Mouse (Mus musculus): Measurements from ENCODE around the gene Fam129b. TPM values are rescaled to one million over a fixed set of nuclear protein-coding genes. Genes with fewer than 3 reads are reported as not detected.
A peak's percentile ranks its signal among the peaks of the same experiment; 100 is the strongest.
"Not testable (repeated sequence)": the region's sequence is repeated elsewhere in the genome, so short reads cannot be mapped to it uniquely, and the experiment has no call there.

The Fam129b gene
- 3.3 and 3.5 TPM in 2 replicates for total RNA-seq (2015)
- total RNA-seq (2017) = 6.5 and 6.8 TPM in 2 replicates

DNA sequence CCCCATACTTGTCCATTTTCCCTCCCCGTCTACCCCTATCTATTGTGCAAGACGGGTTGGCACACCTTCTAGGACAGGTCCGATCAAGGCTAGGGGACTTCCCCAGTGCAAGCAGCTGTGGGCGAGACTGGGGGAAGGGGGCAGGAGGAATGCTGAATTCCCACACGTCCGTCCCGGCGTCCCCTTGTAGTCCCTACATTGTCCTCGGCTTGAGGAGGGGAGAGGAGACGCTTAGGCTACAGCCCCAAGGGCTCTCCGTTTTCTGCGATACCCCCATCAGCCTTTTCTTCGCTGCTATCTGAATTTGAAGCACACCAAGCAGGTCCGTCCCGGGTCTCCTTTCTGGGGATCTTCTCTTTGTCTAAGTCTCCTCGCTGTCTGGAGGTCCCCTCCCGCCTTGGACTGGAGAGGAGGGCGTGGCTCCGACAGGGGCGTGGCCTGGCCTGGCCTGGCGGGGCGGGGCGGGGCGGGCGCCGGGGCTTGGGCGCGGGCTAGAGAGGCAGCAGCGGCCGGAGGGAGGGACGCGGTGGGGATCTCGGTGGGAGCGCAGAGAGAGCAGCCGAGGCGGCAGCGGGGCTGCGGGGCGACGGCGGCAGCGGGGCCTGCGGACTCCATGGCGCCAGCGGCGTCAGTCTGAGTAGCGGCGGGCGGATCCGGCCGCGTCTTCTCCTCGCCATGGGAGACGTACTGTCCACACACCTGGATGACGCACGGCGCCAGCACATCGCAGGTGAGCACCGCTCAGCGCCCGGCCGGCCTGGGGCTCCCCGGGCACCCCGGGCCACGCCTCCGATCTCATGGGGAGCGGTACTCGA is at the start of gene Fam129b:
Gene Fam129b (plus strand): TSS at position 440 of the 815 bp plus-strand sequence.
- ATAC-seq (replicated peaks; ENCODE audit: poor library complexity) = peak; percentile 77

- peak; percentile 83 for ATAC-seq (replicated peaks; ENCODE audit: poor library complexity)
Measured at GRCm38 (mm10) chr2:32828979-32829676, 46.8 kb upstream of the Fam129b start.

- ATAC-seq (replicated peaks; ENCODE audit: poor library complexity) = no peak
Measured at GRCm38 (mm10) chr2:32834496-32834895, 41.4 kb upstream of the Fam129b start.

DNA sequence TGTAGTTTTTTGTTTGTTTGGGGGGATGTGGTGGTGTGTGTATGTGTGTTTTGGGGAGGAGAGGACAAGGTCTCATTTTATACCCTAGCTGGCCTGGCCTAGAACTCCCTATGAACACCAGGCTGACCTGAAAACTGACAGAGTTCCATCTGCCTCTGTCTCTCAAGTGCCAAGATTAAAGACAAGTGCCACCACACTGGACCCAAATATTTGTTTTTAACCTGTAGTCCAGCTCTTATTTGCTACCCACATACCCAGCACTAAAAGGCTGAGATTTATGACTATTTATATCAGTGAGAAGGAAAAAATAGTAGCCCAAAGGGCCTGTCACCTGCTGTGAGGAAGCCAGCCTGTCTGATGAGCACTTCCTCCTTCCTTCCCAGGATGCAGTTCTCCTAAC is 40.3 kb upstream of the Fam129b start:
- ATAC-seq (replicated peaks; ENCODE audit: poor library complexity) = no peak

DNA sequence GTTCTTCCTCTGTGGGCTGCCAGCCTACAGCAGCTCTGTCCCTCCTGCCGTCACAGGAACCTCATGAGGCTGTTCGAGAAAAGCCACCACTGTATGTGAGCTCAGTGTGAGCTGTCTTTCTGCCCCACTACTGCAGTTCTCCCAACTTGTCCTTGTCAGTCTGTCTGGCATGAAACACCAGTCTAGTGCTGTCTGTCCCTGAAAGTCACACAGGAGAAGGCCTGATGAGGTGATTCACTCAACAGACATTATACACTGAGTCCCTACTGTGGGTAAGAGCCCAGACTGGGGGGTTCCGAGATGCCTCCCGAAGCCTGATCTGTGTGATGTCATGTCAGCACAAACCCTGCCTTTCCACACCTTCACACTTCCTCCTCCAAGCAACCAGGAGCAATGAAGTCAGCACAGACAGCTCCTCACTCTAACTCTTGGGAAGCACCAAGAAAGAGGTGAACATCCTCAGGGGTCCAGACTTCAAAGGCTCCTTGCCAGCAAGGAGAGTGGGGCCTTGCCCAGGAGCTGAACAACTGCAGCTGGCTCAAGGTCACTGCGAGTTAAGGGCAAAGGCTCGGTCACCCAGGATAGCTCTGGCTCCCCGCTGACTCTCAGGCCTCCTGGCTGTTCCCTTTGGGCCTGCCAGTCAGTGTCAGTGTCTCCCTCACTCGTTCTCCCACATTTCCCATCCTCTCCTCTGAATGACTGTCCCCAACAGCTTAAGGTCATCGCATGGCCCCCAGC is 37.6 kb upstream of the Fam129b start:
- ATAC-seq (replicated peaks; ENCODE audit: poor library complexity) = no peak

DNA sequence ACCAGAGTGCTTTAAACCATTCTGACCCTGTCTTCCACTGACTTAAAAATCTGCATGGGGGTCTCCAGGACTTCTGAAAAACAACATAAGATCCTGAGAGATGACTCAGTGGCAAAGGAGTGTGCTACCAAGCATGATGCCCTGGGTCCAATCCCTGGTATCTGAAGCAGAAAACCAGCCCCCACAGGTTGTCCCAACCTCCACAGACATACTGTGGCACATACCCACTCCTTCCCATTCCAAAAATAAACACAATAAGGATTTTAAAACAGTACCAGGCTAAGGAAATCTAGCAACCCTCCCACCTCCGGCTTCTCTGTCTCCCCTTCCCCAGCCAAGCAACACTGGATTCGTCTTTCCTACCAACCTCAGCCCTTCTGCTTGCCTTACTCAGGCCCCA is 36.7 kb upstream of the Fam129b start:
- ATAC-seq (replicated peaks; ENCODE audit: poor library complexity) = no peak

DNA sequence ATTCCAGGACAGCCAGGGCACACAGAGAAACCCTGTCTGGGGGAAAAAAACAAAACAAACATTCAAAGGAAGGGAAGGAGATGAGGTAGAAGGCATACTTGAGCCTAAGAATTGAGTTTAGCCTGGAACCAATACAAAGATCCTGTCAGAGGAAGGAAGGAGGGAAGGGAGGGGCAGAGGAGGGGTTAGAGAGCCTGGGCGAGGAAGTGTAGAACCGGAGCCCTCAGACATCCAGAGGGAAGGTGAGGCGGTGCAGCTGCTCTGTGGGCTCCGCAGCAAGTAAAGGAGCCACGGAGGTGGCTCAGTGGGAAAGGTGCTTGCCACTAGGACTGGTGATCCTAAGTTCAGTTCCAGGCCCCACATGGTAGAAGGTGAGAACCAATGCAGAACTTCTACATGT is 34.8 kb upstream of the Fam129b start:
- no peak for ATAC-seq (replicated peaks; ENCODE audit: poor library complexity)

- ATAC-seq (replicated peaks; ENCODE audit: poor library complexity) = no peak
Measured at GRCm38 (mm10) chr2:32842558-32842957, 33.4 kb upstream of the Fam129b start.

- ATAC-seq (replicated peaks; ENCODE audit: poor library complexity) = no peak
Measured at GRCm38 (mm10) chr2:32845572-32846100, 30.3 kb upstream of the Fam129b start.

- ATAC-seq (replicated peaks; ENCODE audit: poor library complexity) = peak; percentile 37
Measured at GRCm38 (mm10) chr2:32846101-32846804, 29.7 kb upstream of the Fam129b start.

DNA sequence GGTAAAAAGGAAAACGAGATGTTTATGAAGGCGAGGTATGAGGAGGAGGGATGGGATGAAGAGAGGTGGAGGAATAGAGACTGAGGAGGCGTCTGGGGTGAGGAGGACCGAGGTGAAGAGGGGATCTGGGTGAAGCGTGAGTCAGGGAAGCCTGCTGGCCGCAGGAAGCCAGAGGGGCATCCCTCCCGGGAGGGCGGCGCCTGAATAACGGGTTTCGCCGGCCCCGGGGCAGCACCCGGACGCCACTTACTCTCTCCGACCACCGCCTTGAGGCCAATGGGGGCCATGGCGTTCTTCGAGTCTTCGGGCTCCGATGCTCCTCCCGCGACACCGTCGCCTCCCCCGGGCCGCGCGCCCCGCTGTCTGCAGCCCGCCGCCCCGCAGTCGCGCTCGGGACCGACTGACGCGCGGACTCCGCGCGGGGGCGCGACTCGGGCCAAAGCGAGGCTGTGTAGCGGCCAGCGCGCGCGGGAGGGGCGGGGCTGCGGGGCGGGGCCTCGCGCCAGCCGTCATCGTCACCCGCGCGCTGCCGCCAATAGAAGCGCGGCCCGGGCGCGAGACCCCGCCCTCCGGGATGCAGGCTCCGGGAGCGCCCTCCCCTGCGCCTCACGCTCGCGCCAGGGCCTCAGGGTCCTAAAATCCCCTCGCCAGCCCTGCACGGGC is 29.0 kb upstream of the Fam129b start, which contains the start of gene Stxbp1:
Gene Stxbp1 (minus strand): TSS at position 441 of the 663 bp plus-strand sequence.
- ATAC-seq (replicated peaks; ENCODE audit: poor library complexity) = peak; percentile 89

- ATAC-seq (replicated peaks; ENCODE audit: poor library complexity) = peak; percentile 33
Measured at GRCm38 (mm10) chr2:32847468-32847821, 28.5 kb upstream of the Fam129b start.

DNA sequence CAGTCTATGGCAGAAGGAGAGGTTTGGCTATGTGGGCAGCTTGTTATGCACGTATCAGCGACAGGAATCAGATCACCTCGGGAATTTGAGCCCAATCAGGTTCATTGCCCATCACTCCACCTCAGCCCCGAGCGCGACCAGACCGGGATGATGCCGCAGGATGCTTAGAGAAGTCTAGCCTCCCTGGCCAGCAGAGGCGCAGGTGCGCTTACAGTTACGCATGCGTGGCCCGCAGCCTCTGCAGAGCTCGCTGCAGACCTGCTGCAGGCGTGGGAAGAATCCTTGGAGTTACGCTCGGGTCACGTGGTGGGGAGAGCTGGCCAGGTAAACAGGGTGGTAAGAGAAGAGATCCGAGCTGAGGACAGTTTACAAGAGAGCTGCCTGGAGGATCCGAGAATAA is 23.8 kb upstream of the Fam129b start:
- ATAC-seq (replicated peaks; ENCODE audit: poor library complexity) = peak; percentile 65

DNA sequence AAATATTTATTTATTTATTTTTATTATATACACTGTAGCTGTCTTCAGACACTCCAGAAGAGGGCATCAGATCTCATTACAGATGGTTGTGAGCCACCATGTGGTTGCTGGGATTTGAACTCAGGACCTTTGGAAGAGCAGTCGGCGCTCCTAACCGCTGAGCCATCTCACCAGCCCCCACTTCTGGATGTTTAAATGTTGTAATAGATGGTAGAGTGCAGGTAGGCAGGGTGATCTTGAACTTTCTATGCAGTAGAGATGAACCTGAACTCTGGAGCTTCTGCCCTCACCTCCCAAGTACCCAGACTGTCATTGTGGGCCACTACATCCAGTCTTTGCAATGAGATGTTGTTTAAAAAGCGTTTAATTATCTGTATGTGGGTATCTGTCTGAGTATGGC is 22.2 kb upstream of the Fam129b start:
- not testable (repeated sequence) for ATAC-seq (replicated peaks; ENCODE audit: poor library complexity)

- ATAC-seq (replicated peaks; ENCODE audit: poor library complexity) = peak; percentile 78
Measured at GRCm38 (mm10) chr2:32854206-32854605, 21.7 kb upstream of the Fam129b start.

GRCm38 (mm10) chr2:32855046-32855785 is 20.7 kb upstream of the Fam129b start:
- ATAC-seq (replicated peaks; ENCODE audit: poor library complexity) = no peak

DNA sequence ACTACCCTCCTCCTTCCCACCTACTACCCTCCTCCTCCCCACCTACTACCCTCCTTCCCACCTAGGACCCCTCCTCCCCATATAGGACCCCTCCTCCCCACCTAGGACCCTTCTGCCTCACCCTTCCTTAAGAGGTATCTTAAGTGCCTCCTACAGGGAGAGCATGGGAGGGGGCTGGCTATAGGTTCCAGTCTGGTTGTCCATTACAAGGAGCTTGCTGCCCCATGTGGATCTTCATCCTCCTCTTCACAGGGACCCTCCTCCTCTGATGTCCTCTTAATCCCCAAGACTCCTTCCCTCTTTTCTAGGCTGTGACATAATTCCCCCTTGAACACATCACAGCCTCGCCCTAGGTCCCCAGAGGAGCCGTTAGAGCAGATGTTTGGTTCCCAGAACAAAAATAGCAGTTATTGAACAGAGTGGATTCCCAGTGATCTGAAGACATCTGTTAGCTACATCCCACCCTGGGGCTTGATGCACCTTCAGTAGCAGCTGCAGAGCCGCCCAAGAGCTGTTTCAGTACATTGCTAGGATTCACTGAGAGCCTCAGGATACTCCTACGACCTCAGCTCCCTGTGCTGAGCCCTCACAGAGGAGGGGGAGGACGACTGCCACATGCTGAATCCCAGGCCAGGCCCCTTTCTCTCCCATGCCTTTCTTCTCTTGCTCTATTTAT is 20.0 kb upstream of the Fam129b start:
- ATAC-seq (replicated peaks; ENCODE audit: poor library complexity) = no peak

DNA sequence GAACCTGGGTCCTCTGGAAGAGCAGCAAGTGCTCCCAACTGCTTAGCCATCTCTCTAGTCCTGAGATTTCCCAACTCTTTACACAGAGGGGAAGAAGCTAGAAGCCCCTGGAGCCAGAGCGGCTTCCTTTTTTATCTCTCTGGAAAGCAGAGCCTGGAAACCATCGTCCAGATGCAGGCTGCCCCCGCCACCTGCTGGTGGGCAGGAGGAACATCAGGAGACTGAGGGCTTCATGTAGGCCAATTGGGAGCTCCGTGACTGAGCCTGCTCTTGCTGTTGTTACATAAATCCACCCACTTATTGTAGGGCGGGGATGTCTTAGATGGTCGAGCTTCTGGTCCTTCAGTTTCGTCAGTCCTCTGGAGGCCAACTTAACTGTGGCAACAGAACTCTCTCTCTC is 18.3 kb upstream of the Fam129b start:
- ATAC-seq (replicated peaks; ENCODE audit: poor library complexity) = peak; percentile 94
